Mouse (Mus musculus) heart, adult 2 months (tissue): Measurements from ENCODE around the gene Fam13c. TPM values are rescaled to one million over a fixed set of nuclear protein-coding genes. Genes with fewer than 3 reads are reported as not detected.
A peak's percentile ranks its signal among the peaks of the same experiment; 100 is the strongest.

Experiments
- DNase-seq, 2 experiments: peaks; one replicate each; pipeline ENCODE4 v3.0.0; 2021
- H3K27ac ChIP-seq: fragments of 200-600 bp; 2 replicates; pipeline ENCODE4 v1.8.1; 2022
- H3K27me3 ChIP-seq: fragments of 200-500 bp; 2 replicates; pipeline ENCODE4 v1.6.1; 2012; ENCODE audit warnings: mild to moderate bottlenecking, low read length, inconsistent platforms, mixed read lengths; ENCODE audit not compliant: control insufficient read depth, insufficient read depth
- H3K36me3 ChIP-seq: fragments of 200-500 bp; 2 replicates; pipeline ENCODE4 v1.6.1; 2012; ENCODE audit warnings: low read length, inconsistent platforms; ENCODE audit not compliant: control insufficient read depth, insufficient read depth
- H3K4me1 ChIP-seq: fragments of 200-500 bp; 2 replicates; pipeline ENCODE4 v1.6.1; 2011; ENCODE audit warnings: low read length; ENCODE audit not compliant: control insufficient read depth, insufficient read depth
- H3K4me3 ChIP-seq: fragments of 200-600 bp; 2 replicates; pipeline ENCODE4 v1.8.1; 2022
- H3K79me2 ChIP-seq: fragments of 200-500 bp; replicated peaks from 2 replicates; pipeline ENCODE4 v1.6.1; 2012; ENCODE audit warnings: mild to moderate bottlenecking, inconsistent platforms, low read length, moderate library complexity, mixed read lengths; ENCODE audit not compliant: control insufficient read depth, insufficient read depth
- H3K9ac ChIP-seq: fragments of 200-500 bp; 2 replicates; pipeline ENCODE4 v1.6.1; 2012; ENCODE audit warnings: low read depth, mild to moderate bottlenecking, control low read depth, inconsistent platforms, low read length, mixed read lengths
- CTCF ChIP-seq: fragments of 200-600 bp; IDR thresholded peaks from 2 replicates; pipeline ENCODE4 v1.8.1; 2022; ENCODE audit warnings: antibody characterized with exemption, mild to moderate bottlenecking, moderate library complexity
- EP300 ChIP-seq: fragments of 200-500 bp; IDR thresholded peaks from 2 replicates; pipeline ENCODE4 v1.6.1; 2011; ENCODE audit warnings: low read depth, low read length, control low read depth; ENCODE audit not compliant: insufficient read depth
- POLR2A ChIP-seq: fragments of 200-500 bp; IDR thresholded peaks from 2 replicates; pipeline ENCODE4 v1.6.1; 2011; ENCODE audit warnings: mild to moderate bottlenecking, low read depth, low read length, control low read depth; ENCODE audit not compliant: insufficient read depth
- WGBS: fragments of 180-500 bp; shearing (Covaris S2); methylation state at CpG from one replicate; pipeline ENCODE4 v1.1.7; 2018; 5-methylcytosine and 5-hydroxymethylcytosine counted together
- intact Hi-C: fragments of 180-260 bp; cut with DNase I; formaldehyde crosslinking; loops from one replicate; pipeline ENCODE4 v1.15.1; 2025
- polyA plus RNA-seq: library from polyadenylated mRNA; depleted of rRNA; stranded (reverse); fragments of >200 nt; gene quantifications from 2 replicates; pipeline ENCODE4 v1.2.3, GENCODE M21; 2012
- total RNA-seq, 2 experiments: library from RNA; stranded (reverse); gene quantifications; 2 replicates each; pipeline ENCODE4 v1.2.3; 2021

Gene Fam13c
- total and polyA plus RNA-seq, 3 experiments: 2.8 to 5.5 (median 5.2) TPM

DNA sequence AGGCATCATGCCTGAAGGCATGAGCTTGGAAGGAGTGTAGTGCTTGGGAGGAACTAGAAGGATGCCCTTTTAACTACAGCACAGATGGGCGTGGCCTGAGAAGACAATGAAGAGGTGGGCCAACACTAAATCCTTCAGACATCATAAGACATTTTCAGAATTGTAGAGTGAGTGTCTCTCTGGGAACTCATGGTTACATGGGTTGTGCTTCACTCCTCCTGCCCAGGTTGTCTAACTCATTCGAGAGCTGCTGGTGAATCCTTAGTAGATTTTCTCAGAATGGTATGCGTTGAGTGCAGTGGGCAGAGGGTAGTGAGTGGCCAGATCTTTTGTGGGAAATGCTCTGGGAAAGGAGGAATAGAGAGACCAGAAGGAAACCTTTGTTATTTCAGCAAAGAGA is 53.6 kb downstream of the Fam13c start:
- H3K9ac ChIP-seq: no peak overlapping the region
- peaks cover 4% of the 10 kb centered on the region; the same call in 1 of the 2 replicates for H3K36me3 ChIP-seq
- 44% methylated on average over 3 of the region's 3 CpGs for WGBS
- peaks cover 14% of the 10 kb centered on the region for H3K4me1 ChIP-seq
- H3K27me3 ChIP-seq: no peaks in the 10 kb centered on the region
- H3K79me2 ChIP-seq: peaks cover 3% of the 10 kb centered on the region; the same call in 1 of the 2 replicates
- intact Hi-C loops: no loop called here
- DNase-seq: no peak
- H3K27ac ChIP-seq: peak overlapping the region; percentile 44
- TF ChIP-seq POLR2A (no peak), EP300 (no peak), CTCF (no peak)
- H3K4me3 ChIP-seq: no peak overlapping the region

DNA sequence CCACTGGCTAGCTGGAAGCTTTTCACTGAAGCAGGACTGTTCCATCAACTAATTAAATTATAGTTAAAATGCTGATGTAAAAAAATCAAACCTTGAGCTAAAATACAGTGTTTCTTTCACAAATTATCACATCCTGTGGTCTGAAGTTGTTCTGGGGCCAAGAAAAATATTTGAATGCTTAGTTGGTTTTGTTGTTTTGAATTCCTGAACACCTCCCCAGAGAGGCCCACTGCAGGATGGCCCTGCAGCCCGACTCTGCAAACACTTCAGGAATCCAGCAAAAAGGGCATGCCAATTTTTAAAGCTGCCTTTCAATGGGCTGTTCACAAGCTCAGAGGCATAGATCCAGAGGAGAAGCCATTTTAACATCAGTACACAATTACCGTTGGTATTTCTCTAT is 54.2 kb downstream of the Fam13c start:
- no peak overlapping the region for H3K4me3 ChIP-seq
- H3K4me1 ChIP-seq: peaks cover 14% of the 10 kb centered on the region
- H3K27ac ChIP-seq: peak overlapping the region; percentile 44
- peaks cover 3% of the 10 kb centered on the region; the same call in 1 of the 2 replicates for H3K79me2 ChIP-seq
- 33% methylated on average over 2 of the region's 2 CpGs for WGBS
- no peak overlapping the region for H3K9ac ChIP-seq
- intact Hi-C loops: no loop called here
- H3K36me3 ChIP-seq: peaks cover 4% of the 10 kb centered on the region; the same call in 1 of the 2 replicates
- peak in 1 of 2 experiments; percentile 45 for DNase-seq
- no peak for TF ChIP-seq EP300
- no peak for TF ChIP-seq CTCF
- no peak for TF ChIP-seq POLR2A
- no peaks in the 10 kb centered on the region for H3K27me3 ChIP-seq

DNA sequence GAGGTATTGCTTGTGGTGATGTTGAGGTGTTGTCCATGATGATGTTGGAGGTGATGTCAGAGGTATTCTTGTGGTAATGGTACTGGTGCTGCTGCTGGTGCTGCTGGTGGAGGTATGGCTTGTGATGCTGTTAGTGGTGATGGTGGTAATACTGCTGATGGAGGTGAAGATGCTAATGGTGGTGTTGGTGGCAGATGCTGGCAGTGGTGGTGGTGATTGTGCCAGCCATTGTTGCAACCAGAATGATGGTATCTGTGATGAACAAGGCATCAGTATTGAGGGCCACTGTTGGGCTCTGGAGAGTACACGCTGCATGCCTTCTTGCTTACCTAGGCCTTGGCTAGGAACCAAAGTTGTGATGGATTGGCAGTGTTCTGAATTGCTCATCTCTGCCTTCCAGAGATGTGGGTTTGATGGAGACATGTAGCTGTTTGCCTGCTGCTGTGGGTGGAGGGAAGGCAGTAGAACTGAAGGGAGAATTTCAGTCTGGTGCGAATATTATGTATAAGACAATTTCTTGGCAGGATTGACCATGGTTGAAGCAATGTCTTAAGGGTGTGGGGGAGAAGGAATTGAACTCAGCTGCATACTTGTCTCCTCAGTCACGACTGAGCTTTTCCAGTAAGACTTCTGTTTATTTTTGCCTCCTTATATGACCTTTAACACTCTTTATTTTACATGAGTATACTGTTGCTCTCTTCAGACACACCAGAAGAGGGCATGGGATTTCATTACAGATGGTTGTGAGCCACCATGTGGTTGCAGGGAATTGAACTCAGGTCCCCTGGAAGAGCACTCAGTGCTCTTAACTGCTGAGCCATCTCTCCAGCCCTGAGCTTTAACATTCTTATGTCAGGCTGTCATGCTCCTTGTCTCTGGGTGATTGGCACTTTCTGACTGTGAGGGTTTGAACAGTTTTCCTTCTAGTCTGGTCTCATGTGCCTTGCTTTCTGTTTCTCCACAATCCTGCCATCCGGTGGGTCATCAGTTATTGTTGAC is 55.1 kb downstream of the Fam13c start:
- 76% methylated on average over 4 of the region's 4 CpGs for WGBS
- Histone ChIP-seq H3K27ac (peak overlapping the region; percentile 44), H3K4me3 (no peak overlapping the region), H3K36me3 (peaks cover 4% of the 10 kb centered on the region; the same call in 1 of the 2 replicates), H3K79me2 (peaks cover 3% of the 10 kb centered on the region; the same call in 1 of the 2 replicates), H3K27me3 (no peaks in the 10 kb centered on the region), H3K9ac (no peak overlapping the region), H3K4me1 (peaks cover 14% of the 10 kb centered on the region)
- TF ChIP-seq CTCF (no peak), POLR2A (no peak), EP300 (no peak)
- DNase-seq: no peak
- intact Hi-C loops: no loop called here

DNA sequence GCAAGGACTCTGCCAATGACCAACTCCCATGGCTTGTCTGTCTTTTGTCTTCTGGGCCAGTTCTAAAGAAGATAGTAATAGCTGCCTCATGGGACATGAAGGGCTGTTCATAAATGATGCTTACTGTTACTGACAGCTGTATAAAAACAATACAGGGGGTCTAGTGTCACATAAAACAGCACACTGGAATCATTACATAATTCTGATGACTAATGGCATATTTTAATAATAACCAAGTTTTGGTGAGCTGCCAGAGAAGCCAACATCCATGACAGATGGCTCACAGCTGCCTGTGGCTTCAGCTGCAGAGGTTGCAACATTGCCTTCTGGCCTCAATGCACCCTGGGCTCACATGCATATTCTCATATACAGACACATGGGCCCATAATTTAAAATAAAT is 56.7 kb downstream of the Fam13c start:
- DNase-seq: peak; percentile 59 to 64
- intact Hi-C loops: no loop called here
- no peaks in the 10 kb centered on the region for H3K27me3 ChIP-seq
- peaks cover 14% of the 10 kb centered on the region for H3K4me1 ChIP-seq
- H3K9ac ChIP-seq: no peak overlapping the region
- peaks cover 4% of the 10 kb centered on the region; the same call in 1 of the 2 replicates for H3K36me3 ChIP-seq
- peaks cover 3% of the 10 kb centered on the region; the same call in 1 of the 2 replicates for H3K79me2 ChIP-seq
- TF ChIP-seq EP300 (peak; percentile 85; the same call in 1 of the 2 replicates), POLR2A (no peak), CTCF (no peak)
- H3K27ac ChIP-seq: no peak overlapping the region
- H3K4me3 ChIP-seq: no peak overlapping the region

DNA sequence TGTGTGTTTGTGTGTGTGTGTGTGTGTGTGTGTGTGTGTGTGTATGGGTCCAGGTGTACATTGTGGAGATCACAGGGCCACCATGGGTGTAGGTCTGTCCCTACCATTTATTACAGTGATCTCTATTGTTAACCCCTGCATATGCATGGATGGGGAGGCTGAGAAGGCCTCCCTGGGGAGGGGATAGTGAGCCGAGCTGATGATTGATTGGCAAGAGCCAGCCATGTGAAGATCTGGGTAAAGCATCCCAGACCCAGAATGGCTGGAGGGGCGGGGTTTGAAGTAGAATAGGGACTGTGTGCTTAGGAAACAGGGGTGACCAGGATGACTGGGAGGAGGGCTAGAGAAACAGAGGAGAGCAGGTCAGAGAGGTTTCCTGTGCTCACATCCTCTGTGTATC is 58.0 kb downstream of the Fam13c start:
- peaks cover 3% of the 10 kb centered on the region; the same call in 1 of the 2 replicates for H3K79me2 ChIP-seq
- peaks cover 12% of the 10 kb centered on the region for H3K4me1 ChIP-seq
- no peak overlapping the region for H3K27ac ChIP-seq
- H3K36me3 ChIP-seq: peaks cover 2% of the 10 kb centered on the region; the same call in 1 of the 2 replicates
- no peak for TF ChIP-seq POLR2A
- TF ChIP-seq CTCF: no peak
- no peak for TF ChIP-seq EP300
- WGBS: 66% methylated on average over 2 of the region's 2 CpGs
- no peak for DNase-seq
- no peak overlapping the region for H3K9ac ChIP-seq
- intact Hi-C loops: no loop called here
- H3K4me3 ChIP-seq: no peak overlapping the region
- H3K27me3 ChIP-seq: no peaks in the 10 kb centered on the region

DNA sequence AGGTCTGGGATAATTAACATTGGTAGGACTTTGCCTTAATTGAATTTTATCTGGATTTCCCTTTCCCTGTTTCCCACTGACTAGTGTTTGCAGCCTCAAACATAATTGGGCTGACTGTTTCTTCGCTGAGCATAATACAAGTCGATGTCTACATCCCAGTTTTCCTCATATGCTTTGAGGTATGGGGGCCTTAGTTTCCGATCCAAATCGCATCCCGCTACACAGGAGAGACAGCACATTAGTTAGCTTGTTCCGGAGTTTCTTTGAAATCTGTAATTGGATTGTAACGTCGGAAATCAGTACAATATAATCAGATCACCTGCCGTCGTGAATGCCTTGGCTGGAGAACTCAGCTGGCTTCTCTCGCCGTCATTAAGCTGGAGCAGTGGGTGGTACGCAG is 59.0 kb downstream of the Fam13c start:
- no peak for DNase-seq
- peaks cover 3% of the 10 kb centered on the region; the same call in 1 of the 2 replicates for H3K79me2 ChIP-seq
- no peaks in the 10 kb centered on the region for H3K27me3 ChIP-seq
- H3K4me1 ChIP-seq: peaks cover 8% of the 10 kb centered on the region
- TF ChIP-seq EP300 (no peak), CTCF (no peak), POLR2A (no peak)
- no peak overlapping the region for H3K9ac ChIP-seq
- peaks cover under 1% of the 10 kb centered on the region; the same call in 1 of the 2 replicates for H3K36me3 ChIP-seq
- WGBS: 75% methylated on average over 13 of the region's 13 CpGs
- no peak overlapping the region for H3K4me3 ChIP-seq
- intact Hi-C loops: no loop called here
- H3K27ac ChIP-seq: no peak overlapping the region
